Mouse (Mus musculus): ENCODE results near the gene Lpgat1.

The Lpgat1 gene

DNA sequence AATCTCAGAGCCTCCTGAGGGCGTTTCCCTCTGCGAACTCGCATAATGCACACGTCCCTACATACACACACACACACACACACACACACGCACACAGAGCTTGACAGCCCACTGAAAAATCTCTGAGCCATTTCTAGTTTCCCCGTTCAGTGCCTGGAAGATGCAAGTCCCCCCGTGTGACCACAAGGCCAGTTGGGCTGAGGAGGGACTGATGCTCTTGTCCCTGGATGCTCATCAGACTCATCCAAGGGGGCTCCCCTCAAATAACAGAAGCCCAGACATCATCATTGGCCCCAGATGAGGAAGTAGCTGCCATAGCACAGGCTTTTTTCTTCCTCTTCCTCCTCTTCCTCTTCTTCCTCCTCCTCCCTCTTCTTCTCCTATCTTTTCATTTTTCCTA is 90.3 kb downstream of the Lpgat1 start:
- DNase-seq = no peak

DNA sequence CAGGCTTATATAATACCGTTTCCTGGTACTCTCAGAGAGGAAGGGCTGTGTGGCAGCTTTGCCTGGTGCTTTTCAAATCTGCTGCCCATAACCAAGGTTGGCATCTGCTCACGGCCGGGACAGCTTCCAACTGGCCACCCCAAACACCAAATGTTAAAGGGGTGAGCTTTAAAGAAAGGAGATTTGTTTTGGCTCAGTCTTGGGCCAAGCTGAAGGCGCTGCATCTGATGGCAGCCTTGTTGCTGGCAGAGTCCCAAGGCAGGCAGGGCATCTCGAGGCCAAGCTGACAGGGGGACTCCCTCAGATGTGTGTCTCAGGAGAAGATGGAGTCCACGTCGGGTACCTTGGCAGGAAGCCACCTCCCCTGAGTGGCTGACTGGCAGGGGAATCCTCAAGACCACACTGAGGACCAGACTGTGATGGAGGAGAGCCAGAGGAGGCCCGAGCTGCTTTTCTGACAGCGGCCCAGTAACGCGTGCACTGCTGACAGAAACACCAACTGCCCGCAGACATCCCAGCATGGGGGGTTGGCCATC is 91.1 kb downstream of the Lpgat1 start:
- peak; percentile 88 to 89 for DNase-seq

DNA sequence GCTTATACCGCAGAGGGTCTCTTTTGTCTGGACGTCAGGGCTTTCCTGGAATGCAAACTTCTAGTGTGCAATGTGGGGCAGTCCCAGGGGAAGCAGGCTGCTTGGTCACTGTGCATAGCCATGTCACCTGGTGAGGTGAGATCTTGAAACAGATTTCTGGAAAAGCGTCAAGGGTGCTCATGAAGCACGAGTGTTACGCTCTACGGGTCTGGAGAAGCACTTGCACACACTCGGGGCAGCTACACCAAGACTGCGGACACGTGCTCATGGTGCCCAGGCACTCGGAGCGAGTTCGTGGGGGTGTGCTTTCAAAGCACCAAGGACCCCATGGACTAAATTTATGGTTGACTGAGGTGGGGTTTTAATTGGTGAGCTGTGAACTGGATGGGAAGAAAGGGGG is 94.1 kb downstream of the Lpgat1 start:
- DNase-seq = no peak

DNA sequence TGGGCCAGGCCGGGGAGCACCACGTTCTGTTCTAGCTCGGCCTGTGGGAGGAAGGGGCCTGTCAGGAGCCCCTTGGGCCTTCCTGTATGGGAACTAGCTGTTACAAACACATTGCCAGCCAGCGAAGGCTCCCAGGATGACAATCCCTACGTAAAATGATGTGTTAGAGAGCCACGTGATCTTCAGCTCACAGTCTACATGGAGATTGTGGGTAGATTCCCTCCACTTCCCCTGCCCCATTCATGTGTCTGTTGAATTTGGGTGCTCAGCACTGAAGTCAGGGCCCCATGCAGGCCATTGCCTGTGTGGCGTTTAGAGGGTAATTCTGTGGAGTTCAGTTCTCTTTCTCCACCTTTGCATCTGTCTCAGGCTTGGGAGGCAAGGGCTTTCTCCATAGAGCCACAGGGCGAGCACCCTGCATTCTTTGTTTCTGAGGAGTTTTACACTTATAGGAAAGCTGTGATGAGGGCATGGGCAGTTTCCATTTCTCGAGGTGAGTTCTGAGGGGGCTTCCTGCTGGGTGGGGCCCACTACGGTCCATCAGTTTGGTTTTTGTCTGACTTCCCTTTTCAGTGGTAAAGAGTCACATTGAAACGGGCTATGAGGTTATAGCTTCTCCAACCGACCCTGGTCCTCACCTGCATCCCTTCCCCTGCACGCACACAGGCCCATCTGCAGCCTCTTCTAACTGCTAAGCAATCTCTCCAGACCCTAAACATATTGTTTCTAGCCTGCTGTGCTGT is 95.5 kb downstream of the Lpgat1 start:
- no peak for DNase-seq

DNA sequence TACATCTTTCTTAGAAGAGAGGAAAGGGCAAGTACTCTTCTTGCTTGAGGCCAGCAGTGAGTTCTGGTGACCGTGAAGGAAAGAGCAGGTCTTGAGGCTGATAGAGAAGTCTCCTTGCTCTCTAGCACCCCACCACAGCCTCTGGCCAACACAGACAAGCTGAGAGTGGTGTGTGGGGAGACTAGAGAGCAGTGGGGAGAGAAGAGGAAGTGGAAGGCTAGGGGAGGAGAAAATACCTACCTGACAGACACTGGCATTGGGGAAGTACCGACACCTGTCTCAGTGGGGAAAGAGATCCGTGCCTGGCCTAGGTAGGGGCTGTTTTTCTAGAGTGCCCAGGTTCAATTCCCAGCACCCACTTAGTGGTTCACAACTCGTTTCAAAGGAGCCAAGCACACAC is 96.6 kb downstream of the Lpgat1 start:
- no peak for DNase-seq

DNA sequence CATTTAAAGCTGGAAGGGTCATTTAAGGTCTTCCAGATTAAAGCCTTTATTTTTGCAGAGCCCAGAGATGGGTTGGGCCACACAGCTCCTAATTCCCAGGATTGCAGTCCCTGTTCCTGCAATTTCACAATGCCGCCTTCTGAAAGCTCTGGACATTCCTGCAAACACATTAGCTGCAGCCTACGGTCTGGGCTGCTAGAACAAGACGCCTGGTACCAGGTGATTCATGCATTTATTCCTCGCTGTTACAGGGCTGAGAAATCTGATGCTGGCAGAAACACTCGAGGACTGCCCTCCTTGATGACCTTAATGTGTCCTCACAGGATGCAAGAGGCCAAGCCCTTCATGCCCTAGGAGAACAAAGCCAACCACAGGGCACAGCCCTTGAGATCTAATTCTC is 97.3 kb downstream of the Lpgat1 start:
- DNase-seq = no peak

DNA sequence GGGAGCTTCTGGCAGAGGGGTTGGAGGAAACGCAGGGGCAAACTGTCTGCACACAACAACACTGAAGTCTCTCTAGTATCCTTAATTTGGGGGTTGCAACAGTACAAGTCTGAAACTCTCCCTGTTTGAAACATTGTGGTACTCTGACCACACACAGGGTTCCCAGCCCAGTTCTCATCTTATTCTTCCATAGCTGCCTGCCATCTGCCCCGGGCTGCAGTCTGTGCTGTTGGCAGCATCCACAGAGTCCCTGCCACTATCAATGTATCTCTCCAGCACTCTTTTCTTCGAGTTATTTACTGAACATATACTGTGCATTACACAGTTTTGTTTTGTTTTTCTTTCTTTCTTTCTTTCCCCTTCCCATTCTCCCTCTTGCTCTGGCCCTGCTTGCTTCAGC is 99.0 kb downstream of the Lpgat1 start:
- peak; percentile 35 to 41 for DNase-seq

DNA sequence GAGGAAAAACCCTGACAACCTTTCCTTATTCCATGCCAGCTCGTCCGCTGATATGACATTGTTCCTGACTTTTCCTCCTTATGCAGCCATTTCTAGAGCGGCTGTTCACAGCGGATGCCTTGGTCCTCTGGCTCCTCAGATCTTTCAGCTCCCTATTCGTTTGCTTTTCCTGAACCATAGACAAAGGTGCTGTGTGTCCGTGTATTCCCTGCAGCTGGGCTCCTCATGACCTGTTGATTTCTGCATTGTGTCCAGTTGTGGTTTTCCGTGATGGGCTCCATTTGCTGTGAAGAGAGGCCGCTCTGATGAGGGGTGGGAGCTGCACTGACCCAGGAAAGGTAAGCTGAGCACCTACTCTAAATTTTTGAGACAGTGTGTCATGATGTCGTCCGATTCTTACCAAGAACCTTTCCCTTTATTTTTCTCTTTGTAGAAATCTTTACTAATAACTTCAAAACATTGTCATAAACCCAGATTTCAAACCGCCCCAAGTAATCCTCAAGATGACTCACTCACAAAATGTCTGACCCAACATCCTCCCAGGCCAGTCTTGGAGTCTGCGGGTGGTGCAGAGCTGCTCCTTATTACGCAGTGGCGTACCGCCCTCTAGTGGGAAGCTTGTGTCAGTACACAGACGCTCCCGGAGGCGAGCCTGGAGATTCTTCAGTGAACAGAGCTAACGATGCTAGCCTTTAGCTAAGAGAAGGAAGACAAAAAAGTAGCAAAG is 99.9 kb downstream of the Lpgat1 start:
- peak; percentile 87 to 90 for DNase-seq

DNA sequence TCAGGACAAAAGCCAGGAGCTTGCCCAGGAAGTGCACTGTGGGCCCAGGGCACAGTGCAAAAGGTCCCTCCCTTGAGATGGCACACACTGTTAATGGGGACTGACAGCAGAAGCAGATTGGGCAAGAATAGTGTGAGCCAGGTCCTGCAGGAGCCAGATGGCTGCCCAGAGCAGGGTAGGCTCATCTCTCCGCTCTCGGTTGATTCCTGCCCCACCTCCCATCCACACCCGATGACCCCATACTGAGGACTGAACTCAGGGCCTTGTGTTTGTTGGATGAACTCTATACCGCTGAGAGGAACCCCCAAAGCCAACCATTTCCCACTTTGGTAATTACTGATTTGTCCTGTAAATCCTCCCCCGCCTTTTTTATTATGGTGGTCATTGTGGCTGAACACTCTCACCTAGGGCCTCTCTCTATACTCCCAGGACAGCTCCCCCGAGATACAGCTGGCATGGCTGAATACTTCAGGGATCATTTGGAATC is 100.6 kb downstream of the Lpgat1 start:
- DNase-seq = no peak

DNA sequence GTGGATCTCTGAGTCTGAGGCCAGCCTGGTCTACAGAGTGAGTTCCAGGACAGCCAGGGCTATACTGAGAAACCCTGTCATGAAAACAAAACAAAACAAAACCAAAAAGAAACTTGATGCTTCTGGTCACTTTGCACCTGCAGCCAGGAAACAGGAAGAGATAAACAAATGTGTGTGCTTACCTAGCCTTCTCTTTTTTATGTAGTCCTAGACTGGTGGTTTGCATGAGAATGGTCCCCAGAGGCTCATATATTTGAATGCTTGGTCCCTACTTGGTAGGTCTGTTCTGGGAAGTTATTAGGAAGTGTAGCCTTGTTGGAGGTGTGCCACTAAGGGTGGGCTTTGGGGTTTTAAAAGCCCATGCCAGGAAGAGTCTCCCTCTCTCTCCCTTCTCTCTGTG is 101.4 kb downstream of the Lpgat1 start:
- DNase-seq = no peak

DNA sequence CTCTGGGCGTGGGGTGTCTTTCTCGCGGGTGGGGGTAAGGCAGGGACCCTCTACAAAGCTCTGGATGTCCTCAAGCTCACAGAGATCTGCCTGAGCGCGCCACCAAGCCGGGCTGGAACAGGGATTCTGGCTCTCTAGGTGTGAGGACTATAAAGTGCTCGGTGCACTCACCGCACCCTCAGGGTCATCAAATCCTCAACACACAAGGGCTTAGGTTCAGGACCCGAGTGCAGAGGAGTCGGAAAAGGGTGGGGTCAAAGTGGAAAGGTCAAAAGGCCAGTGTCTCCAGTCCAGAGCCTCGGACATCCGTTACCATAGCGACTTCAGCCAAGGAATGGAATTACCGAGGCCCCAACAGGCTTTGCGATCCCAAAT is 103.3 kb downstream of the Lpgat1 start:
- DNase-seq = no peak

DNA sequence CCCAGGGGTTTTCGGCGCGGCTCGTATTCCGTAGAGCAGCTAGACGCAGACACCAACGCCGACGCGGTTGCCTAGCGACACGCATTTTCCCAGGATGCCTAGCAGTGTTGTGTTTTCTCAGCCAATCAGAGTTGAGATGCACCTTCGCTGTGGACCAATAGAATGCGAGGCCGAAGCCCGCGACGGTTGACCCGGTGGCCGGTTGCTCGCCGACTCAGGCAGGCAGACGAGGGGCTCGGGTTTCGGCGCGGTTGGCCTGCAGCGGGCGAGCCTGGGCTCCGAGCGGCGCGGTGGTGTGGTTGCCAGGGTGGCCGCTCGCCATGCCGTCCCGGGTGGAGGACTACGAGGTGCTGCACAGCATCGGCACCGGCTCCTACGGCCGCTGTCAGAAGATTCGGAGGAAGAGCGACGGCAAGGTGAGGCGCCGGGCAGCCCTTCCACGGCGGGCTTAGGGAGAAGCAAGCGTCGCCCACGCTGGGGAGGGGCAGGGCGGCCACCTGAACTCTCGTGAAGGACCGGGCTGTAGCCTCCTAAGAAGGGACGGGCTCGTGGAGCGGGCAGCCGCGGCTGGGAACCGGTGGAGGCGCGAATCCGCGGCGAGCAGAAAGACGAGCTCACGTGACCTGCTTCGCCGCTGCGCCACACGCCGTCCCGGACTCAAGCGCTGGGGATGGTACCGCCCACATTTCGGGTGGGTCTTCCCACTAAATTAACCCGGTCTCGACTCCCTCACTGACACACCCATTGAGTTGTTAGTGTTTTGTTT is 103.9 kb downstream of the Lpgat1 start, which contains the start of gene Nek2:
Nek2 (plus strand) TSS at position 119 of the 766 bp plus-strand sequence.
- peak; percentile 95 to 97 for DNase-seq

DNA sequence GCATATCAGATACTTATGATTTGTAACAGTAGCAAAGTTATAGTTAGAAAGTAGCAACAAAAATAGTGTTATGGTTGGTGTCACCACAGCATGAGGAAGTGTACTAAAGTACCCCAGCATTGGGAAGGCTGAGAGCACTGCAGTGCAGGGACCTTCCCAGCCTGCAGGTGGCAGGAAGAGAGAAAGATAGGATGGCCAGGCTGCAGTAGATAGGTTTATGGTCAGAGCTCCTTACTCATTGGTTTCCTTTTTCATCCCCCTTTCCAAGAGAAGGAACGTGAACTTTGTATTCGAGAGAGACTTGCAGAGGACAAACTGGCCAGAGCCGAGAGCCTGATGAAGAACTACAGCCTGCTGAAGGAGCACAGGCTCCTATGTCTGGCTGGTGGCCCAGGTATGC is 111.5 kb downstream of the Lpgat1 start:
- DNase-seq = no peak

DNA sequence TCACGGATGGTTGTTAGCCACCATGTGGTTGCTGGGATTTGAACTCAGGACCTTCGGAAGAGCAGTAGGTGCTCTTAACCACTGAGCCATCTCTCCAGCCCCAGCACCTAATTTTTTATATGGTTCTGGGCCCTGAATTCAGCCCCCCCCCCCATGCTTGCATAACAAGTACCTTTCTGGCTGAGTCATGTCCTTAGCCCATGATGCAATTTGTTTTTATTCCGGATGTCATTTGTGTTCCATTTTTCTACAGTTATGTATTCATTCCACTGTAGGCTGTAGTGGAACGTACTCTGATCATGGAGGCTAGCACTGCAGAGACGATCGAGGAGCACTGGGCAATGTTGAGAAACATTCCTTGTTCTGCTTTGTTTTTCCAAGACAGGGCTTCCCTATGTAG is 115.8 kb downstream of the Lpgat1 start:
- DNase-seq = no peak
